Mouse (Mus musculus): ENCODE data around the gene Prkab2. TPM values are rescaled to one million over a fixed set of nuclear protein-coding genes. Genes with fewer than 3 reads are reported as not detected.

Gene Prkab2
- polyA plus RNA-seq, 1 experiment from 2014 or later = 8.9 TPM

DNA sequence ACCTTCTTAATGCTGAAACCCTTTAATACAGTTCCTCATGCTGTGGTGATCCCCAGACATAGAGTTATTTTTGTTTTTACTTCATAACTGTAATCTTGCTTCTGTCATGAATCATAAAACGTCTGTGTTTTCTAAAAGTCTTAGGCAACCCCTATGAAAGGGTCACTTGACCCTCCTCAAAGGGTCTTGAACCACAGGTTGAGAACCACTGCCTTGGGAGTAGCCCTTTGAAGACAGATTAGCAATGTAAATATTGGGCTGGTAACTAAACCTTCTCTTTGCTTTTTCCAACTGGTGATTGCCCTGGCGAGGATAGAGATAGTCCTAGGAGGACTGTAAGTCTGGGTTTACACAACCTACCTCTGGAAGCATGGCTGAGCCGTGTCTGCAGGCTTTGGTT is 43.2 kb downstream of the Prkab2 start:
- no peak overlapping the region for H3K4me3 ChIP-seq (replicated peaks)
- H3K27me3 ChIP-seq = no peaks in the 10 kb centered on the region
- no peak overlapping the region for H3K27ac ChIP-seq
- no peaks in the 10 kb centered on the region for H3K36me3 ChIP-seq (replicated peaks)
- H3K9ac ChIP-seq = no peak overlapping the region
- no peak for ATAC-seq (ENCODE audit: low FRiP score)
- H3K9me3 ChIP-seq = no peaks in the 10 kb centered on the region
- WGBS = 73% methylated on average over 3 of the region's 3 CpGs
- no peak overlapping the region for H3K4me2 ChIP-seq
- H3K4me1 ChIP-seq = no peaks in the 10 kb centered on the region

DNA sequence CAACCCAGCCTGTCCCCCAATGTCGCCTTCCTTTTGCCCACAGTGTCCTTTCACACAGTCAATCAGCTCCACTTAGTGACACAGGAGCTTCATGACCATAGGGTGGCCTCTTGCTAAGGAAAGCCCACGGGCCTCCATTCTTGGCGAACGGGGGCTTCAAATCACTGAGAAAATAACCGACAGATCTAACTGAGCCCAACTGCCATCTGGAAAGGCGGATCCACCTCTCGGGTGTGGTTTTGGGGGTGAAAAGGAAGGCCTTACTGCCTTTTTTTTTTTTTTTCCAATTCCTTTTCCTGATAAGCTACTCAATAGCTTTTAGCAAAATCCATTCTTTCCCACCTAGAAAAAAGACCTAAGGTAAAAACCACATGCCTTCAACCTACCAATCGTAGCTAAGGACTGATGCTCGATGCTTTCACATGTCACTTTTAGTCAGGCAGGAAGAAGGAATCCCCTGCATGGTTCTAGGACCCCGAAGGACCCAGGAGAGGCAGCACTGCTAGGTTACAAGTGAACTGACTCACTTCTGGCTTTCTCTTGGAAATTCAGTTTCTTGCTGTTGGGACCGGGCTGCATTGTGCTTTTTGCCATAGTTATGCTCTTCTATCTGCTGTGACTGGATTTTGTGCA is 44.6 kb downstream of the Prkab2 start:
- no peak for ATAC-seq (ENCODE audit: low FRiP score)
- H3K9me3 ChIP-seq = no peaks in the 10 kb centered on the region
- no peak overlapping the region for H3K4me2 ChIP-seq
- no peaks in the 10 kb centered on the region for H3K27me3 ChIP-seq
- no peaks in the 10 kb centered on the region for H3K4me1 ChIP-seq
- no peaks in the 10 kb centered on the region for H3K36me3 ChIP-seq (replicated peaks)
- H3K4me3 ChIP-seq (replicated peaks) = no peak overlapping the region
- 93% methylated on average over 11 of the region's 11 CpGs for WGBS
- no peak overlapping the region for H3K9ac ChIP-seq
- H3K27ac ChIP-seq = no peak overlapping the region

GRCm38 (mm10) chr3:97705508-97705907 is 47.5 kb downstream of the Prkab2 start:
- WGBS = 83% methylated on average over 3 of the region's 3 CpGs

DNA sequence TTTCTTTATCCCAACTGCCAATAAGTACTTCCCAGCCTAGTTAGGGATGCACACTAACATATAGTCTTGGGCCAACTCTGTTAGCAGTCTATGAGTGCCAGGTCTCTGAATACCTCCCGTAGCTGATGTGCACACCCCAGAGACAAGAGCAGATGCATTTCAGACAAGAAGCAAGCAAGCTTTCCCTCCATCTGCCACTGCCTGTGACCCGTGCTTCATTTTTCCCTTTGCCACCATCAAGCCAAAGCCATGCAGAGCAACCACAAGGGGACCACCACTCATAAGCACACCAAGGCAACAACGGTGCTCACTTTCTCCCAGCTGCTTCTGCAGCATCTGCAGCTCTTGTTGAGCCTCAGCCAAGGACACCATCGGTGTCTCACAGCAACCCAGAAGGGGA is 48.6 kb downstream of the Prkab2 start:
- Histone ChIP-seq H3K4me2 (no peak overlapping the region), H3K4me1 (no peaks in the 10 kb centered on the region), H3K27ac (no peak overlapping the region), H3K4me3 (replicated peaks) (no peak overlapping the region), H3K9me3 (no peaks in the 10 kb centered on the region), H3K9ac (no peak overlapping the region), H3K36me3 (replicated peaks) (no peaks in the 10 kb centered on the region), H3K27me3 (no peaks in the 10 kb centered on the region)
- WGBS = 92% methylated on average over 4 of the region's 4 CpGs
- no peak for ATAC-seq (ENCODE audit: low FRiP score)

More at GRCm38 (mm10) chr3:97705508-97705907, 47.5 kb downstream of the Prkab2 start:
- Histone ChIP-seq H3K4me3 (replicated peaks) (no peak overlapping the region), H3K27me3 (no peaks in the 10 kb centered on the region), H3K36me3 (replicated peaks) (no peaks in the 10 kb centered on the region), H3K27ac (no peak overlapping the region), H3K9ac (no peak overlapping the region), H3K4me2 (no peak overlapping the region), H3K4me1 (no peaks in the 10 kb centered on the region), H3K9me3 (no peaks in the 10 kb centered on the region)
- no peak for ATAC-seq (ENCODE audit: low FRiP score)

- Histone ChIP-seq H3K27me3 (no peaks in the 10 kb centered on the region), H3K36me3 (replicated peaks) (no peaks in the 10 kb centered on the region), H3K4me3 (replicated peaks) (no peak overlapping the region), H3K4me1 (no peaks in the 10 kb centered on the region), H3K9me3 (no peaks in the 10 kb centered on the region), H3K27ac (no peak overlapping the region), H3K4me2 (no peak overlapping the region), H3K9ac (no peak overlapping the region)
- 89% methylated on average over 11 of the region's 11 CpGs for WGBS
- no peak for ATAC-seq (ENCODE audit: low FRiP score)
Measured at GRCm38 (mm10) chr3:97710134-97710533, 52.1 kb downstream of the Prkab2 start.

DNA sequence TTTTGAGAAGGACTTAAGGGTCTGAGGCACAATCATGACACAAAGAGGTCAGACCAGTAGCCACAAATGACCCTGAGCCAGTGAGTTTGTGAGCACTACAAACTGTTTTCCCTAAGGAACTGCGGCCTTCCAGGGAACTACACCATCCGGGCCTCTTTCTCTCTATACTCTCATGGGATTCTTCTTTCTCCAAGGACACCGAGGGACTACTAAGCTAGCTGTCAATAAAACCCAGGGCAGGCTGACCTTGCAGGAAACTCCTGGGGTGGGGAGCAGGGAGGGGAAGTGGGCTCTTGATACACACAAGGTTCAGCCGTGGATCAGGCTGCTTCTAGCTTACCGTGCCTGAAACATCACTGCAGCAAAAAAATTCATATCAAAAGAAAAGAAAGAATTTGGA is 52.9 kb downstream of the Prkab2 start:
- no peak for ATAC-seq (ENCODE audit: low FRiP score)
- Histone ChIP-seq H3K27me3 (no peaks in the 10 kb centered on the region), H3K4me1 (no peaks in the 10 kb centered on the region), H3K9ac (no peak overlapping the region), H3K36me3 (replicated peaks) (no peaks in the 10 kb centered on the region), H3K4me3 (replicated peaks) (no peak overlapping the region), H3K27ac (no peak overlapping the region), H3K4me2 (no peak overlapping the region), H3K9me3 (no peaks in the 10 kb centered on the region)
- 67% methylated on average over 5 of the region's 5 CpGs for WGBS

- no peak for ATAC-seq (ENCODE audit: low FRiP score)
- Histone ChIP-seq H3K4me2 (no peak overlapping the region), H3K36me3 (replicated peaks) (no peaks in the 10 kb centered on the region), H3K27ac (no peak overlapping the region), H3K4me3 (replicated peaks) (no peak overlapping the region), H3K27me3 (no peaks in the 10 kb centered on the region), H3K4me1 (no peaks in the 10 kb centered on the region), H3K9me3 (no peaks in the 10 kb centered on the region), H3K9ac (no peak overlapping the region)
- WGBS = 86% methylated on average over 1 of the region's 1 CpGs
Measured at GRCm38 (mm10) chr3:97715922-97716321, 57.9 kb downstream of the Prkab2 start.

- Histone ChIP-seq H3K4me1 (no peaks in the 10 kb centered on the region), H3K9me3 (0 out of 2 replicates have a peak, but pooled peaks cover 6% of the 10 kb centered on the region), H3K27me3 (no peaks in the 10 kb centered on the region), H3K9ac (no peak overlapping the region), H3K4me3 (replicated peaks) (no peak overlapping the region), H3K4me2 (no peak overlapping the region), H3K27ac (no peak overlapping the region), H3K36me3 (replicated peaks) (no peaks in the 10 kb centered on the region)
- 82% methylated on average over 9 of the region's 9 CpGs for WGBS
- no peak for ATAC-seq (ENCODE audit: low FRiP score)
Measured at GRCm38 (mm10) chr3:97719116-97719515, 61.1 kb downstream of the Prkab2 start.

Small RNAs within 50 kb of the gene (microRNA-seq; reads per million reads assigned to microRNA genes)
- gene Mir7225 = not detected

Other genes starting within 250 kb of the Prkab2 start
- gene Olfr1402, start 236.2 kb upstream of the Prkab2 start, polyA plus RNA-seq (2016; fragmentation: Nextera tagmentation; extraction: Ambion mirVana) = not detected in 2 replicates
- 17.2 and 19.3 TPM in 2 replicates for gene Chd1l, start 48.0 kb upstream of the Prkab2 start, polyA plus RNA-seq (2016; fragmentation: Nextera tagmentation; extraction: Ambion mirVana)
- 0.42 and 0.65 TPM in 2 replicates for gene Fmo5, start 29.4 kb upstream of the Prkab2 start, polyA plus RNA-seq (2016; fragmentation: Nextera tagmentation; extraction: Ambion mirVana)
- gene Gm17651, start 16.5 kb downstream of the Prkab2 start, polyA plus RNA-seq (2016; fragmentation: Nextera tagmentation; extraction: Ambion mirVana) = not detected in 2 replicates
- 35.7 and 39.3 TPM in 2 replicates for gene Pde4dip, start 230.5 kb downstream of the Prkab2 start, polyA plus RNA-seq (2016; fragmentation: Nextera tagmentation; extraction: Ambion mirVana)
- 104 and 107 TPM in 2 replicates for gene Sec22b, start 243.0 kb downstream of the Prkab2 start, polyA plus RNA-seq (2016; fragmentation: Nextera tagmentation; extraction: Ambion mirVana)